Mouse (Mus musculus): ENCODE data around the gene Dram2. TPM values are rescaled to one million over a fixed set of nuclear protein-coding genes. Genes with fewer than 3 reads are reported as not detected.

Gene Dram2
- 57.6 and 59.4 TPM in 2 replicates for polyA plus RNA-seq (2016; fragmentation: Nextera tagmentation; extraction: Ambion mirVana)

DNA sequence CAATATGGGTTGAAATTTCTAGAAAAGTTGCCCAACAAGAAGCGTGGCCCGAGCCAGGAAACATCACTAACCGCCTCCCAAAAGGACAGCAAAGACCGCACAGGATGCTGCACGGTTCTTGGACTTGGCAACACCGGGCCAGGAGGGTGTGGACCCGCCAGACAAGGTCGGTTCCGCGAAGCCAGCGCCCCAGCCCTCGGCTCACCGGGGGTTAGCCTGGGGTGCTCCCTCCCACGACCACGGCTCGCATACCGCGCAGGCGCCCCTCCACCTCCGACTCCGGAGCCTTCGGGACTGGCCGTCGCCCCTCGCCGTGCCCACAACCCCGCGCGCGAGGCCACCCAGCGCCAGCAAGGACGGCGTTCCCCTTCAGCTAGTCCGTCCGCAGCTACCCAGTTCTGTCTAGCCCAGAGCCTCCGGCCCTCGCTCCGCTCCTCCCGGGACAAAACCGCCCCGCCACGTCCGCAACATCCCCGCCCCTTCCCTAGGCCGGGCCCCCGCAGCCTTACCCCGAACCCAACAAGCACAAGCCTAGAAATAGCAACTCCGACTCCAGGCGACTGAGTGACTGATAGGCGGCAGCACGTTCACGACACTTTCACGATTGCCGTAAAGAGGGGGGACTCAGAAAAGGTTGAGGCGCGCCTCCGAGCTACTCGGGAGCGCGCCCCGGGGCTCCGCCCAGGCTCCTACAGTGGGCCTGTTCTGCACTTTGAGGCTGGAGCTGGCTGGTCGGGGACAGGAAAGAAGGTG, at the start of gene Dram2, which contains the start of gene Cept1:
Gene Dram2, plus strand, starts transcription at position 628 of the 753 bp plus-strand sequence.
Gene Cept1, minus strand, starts transcription at position 632 of the 753 bp plus-strand sequence.
- peak within 1 kb of the TSS; percentile 94 for H3K9ac ChIP-seq
- under 1% methylated on average over 63 of the region's 63 CpGs for whole genome bisulfite sequencing
- peak; percentile 96 for ATAC-seq (ENCODE audit: insufficient number of reproducible peaks, low FRiP score)

DNA sequence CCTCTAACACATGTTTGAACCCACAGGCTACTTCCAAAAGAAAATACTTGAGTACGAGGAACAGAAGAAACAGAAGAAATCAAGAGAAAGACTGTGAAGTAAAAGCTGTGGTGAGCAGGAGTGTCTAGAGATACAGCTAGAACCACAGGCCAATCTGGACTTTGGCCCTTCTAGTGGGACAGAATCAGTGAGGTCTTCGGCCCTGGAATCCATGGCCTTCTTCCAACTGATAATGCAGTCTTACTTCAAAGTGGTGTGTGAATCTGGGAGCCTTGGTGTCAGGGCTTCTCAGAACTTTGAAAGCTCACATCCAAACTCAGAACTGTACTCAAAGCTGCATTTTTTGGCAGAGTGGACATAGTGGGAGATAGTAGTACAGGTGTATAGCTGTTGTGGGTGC, 47.1 kb upstream of the Dram2 start:
- Histone ChIP-seq H3K9ac (no peak overlapping the region), H3K27ac (ENCODE audit: poor library complexity, severe bottlenecking) (no peak overlapping the region), H3K36me3 (peaks cover 19% of the 10 kb centered on the region; the same call in 1 of the 2 replicates), H3K4me3 (no peak overlapping the region), H3K9me3 (replicated peaks) (no peaks in the 10 kb centered on the region), H3K4me2 (no peak overlapping the region), H3K4me1 (replicated peaks) (peaks cover 14% of the 10 kb centered on the region), H3K27me3 (replicated peaks) (no peaks in the 10 kb centered on the region)
- no peak for ATAC-seq (ENCODE audit: insufficient number of reproducible peaks, low FRiP score)
- WGBS, result 76% methylated on average over 2 of the region's 2 CpGs

More for the DNA sequence above, at the start of gene Dram2, which contains the start of gene Cept1:
- Histone ChIP-seq H3K27me3 (replicated peaks) (no peaks in the 10 kb centered on the region), H3K4me1 (replicated peaks) (peaks cover 6% of the 10 kb centered on the region), H3K4me3 (peak within 1 kb of the TSS; percentile 93), H3K4me2 (peak within 1 kb of the TSS; percentile 74), H3K36me3 (peaks cover 8% of the 10 kb centered on the region; the same call in 1 of the 2 replicates), H3K27ac (ENCODE audit: poor library complexity, severe bottlenecking) (peak within 1 kb of the TSS; percentile 95), H3K9me3 (replicated peaks) (no peaks in the 10 kb centered on the region)

DNA sequence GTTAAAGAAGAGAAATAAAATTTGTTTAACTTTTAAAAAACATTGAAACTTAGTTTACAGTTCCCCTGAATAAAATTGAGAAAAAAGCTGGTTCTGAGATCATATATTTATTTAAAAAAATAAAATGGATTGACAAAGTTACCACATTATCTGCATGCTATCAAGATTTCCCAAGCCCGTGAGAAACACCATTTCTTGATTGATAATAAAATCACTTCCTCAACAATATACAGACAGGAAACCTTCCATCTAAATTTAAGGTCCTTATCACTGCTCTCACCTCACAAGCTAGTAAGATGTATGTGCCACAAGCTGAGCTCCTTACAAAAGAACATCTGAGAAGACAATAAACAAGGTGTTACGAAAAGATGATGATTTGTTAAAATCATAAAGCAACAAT, 44.7 kb upstream of the Dram2 start:
- ATAC-seq (ENCODE audit: insufficient number of reproducible peaks, low FRiP score), result no peak
- Histone ChIP-seq H3K4me1 (replicated peaks) (no peaks in the 10 kb centered on the region), H3K27me3 (replicated peaks) (no peaks in the 10 kb centered on the region), H3K36me3 (peaks cover 19% of the 10 kb centered on the region; the same call in 1 of the 2 replicates), H3K9ac (no peak overlapping the region), H3K4me2 (no peak overlapping the region), H3K27ac (ENCODE audit: poor library complexity, severe bottlenecking) (no peak overlapping the region), H3K4me3 (no peak overlapping the region), H3K9me3 (replicated peaks) (no peaks in the 10 kb centered on the region)
- WGBS, result 69% methylated on average over 2 of the region's 2 CpGs

DNA sequence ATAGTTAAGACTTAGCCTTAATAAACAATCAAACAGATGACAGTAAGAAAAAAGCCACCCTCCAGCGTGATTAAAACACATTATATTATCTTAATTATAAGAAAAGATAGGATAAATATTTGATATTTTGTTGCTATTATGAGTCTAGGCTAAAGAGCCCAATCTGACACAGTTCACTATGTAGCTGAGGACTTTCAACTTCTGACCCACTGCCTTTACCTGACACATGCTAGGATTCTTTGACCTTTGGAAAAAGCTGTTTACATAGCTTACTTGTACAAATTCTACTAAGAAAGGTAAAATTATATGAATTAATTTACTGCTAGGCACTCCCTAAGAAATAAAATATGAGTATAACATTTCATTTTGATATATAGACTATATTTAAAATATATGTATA, 36.9 kb upstream of the Dram2 start:
- H3K27me3 ChIP-seq (replicated peaks), result no peaks in the 10 kb centered on the region
- no peak overlapping the region for H3K4me3 ChIP-seq
- H3K9me3 ChIP-seq (replicated peaks), result no peaks in the 10 kb centered on the region
- ATAC-seq (ENCODE audit: insufficient number of reproducible peaks, low FRiP score), result no peak
- no peaks in the 10 kb centered on the region for H3K36me3 ChIP-seq
- no peak overlapping the region for H3K27ac ChIP-seq (ENCODE audit: poor library complexity, severe bottlenecking)
- no peak overlapping the region for H3K9ac ChIP-seq
- WGBS, result 78% methylated on average over 1 of the region's 1 CpGs
- no peaks in the 10 kb centered on the region for H3K4me1 ChIP-seq (replicated peaks)
- H3K4me2 ChIP-seq, result no peak overlapping the region

DNA sequence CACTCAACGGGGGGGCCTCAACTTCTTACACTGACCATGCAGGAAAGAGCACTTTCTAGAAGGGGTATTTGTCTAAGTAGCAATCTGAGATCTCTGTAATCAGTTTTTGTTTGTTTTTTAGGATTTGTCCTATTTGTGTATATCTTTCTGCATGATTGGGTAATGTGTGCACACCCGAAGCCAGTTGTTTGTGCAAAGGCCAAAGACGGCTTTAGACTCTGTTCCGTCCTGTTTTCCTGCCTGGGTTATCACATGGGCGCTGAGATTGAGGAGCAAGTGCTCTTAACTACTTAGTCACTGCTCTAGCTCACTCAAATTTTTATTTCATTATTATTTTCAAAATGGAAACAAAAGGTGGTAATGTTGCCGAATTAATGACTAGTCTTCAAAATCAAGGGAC, 32.6 kb upstream of the Dram2 start:
- H3K4me3 ChIP-seq, result no peak overlapping the region
- 78% methylated on average over 6 of the region's 6 CpGs for WGBS
- no peak for ATAC-seq (ENCODE audit: insufficient number of reproducible peaks, low FRiP score)
- 0 out of 2 replicates have a peak, but pooled peaks cover 2% of the 10 kb centered on the region for H3K36me3 ChIP-seq
- H3K27ac ChIP-seq (ENCODE audit: poor library complexity, severe bottlenecking), result no peak overlapping the region
- H3K27me3 ChIP-seq (replicated peaks), result no peaks in the 10 kb centered on the region
- no peak overlapping the region for H3K4me2 ChIP-seq
- H3K9me3 ChIP-seq (replicated peaks), result no peaks in the 10 kb centered on the region
- no peaks in the 10 kb centered on the region for H3K4me1 ChIP-seq (replicated peaks)
- H3K9ac ChIP-seq, result no peak overlapping the region

DNA sequence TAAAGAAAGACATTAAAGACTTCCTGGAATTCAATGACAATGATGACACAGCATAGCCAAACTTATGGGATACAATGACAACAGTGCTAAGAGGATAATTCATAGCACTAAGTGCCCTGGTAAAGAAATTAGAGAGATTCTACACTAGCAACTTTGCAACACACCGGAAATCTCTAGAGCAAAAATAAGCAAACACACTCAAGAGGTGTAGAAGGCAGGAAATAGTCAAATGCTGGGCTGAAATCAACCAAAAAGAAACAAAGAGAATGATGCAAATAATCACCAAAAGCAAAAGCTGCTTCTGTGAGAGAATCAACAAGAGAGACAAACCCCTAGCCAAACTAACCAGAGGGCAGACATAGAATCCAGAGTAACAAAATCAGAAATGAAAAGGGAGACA, 24.9 kb upstream of the Dram2 start:
- Histone ChIP-seq H3K4me3 (no peak overlapping the region), H3K9ac (no peak overlapping the region), H3K36me3 (peaks cover 5% of the 10 kb centered on the region), H3K9me3 (replicated peaks) (no peaks in the 10 kb centered on the region), H3K27ac (ENCODE audit: poor library complexity, severe bottlenecking) (no peak overlapping the region), H3K4me2 (no peak overlapping the region), H3K27me3 (replicated peaks) (no peaks in the 10 kb centered on the region), H3K4me1 (replicated peaks) (no peaks in the 10 kb centered on the region)
- ATAC-seq (ENCODE audit: insufficient number of reproducible peaks, low FRiP score), result no peak
- WGBS, result 90% methylated on average over 1 of the region's 1 CpGs

DNA sequence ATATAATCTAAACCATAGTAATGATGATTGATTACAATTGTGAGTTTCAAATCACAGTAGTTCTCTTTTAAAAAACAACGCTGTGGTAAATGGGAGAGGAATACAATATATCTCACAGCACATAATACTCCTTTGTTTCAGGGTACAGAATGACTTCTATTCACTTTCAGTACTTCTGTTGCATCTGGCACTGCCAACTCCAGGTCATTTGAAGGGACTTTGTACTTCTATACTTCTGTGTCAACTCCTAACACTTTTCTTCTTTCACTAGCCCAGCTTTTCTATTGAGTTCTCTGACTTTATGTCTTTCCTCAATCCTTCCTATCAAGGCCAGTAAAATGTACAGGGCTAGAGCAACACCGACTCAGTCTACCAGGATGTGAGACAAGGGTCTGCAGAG, 21.2 kb upstream of the Dram2 start:
- H3K4me2 ChIP-seq, result no peak overlapping the region
- 92% methylated on average over 2 of the region's 2 CpGs for WGBS
- H3K4me3 ChIP-seq, result no peak overlapping the region
- no peak overlapping the region for H3K27ac ChIP-seq (ENCODE audit: poor library complexity, severe bottlenecking)
- no peaks in the 10 kb centered on the region for H3K27me3 ChIP-seq (replicated peaks)
- ATAC-seq (ENCODE audit: insufficient number of reproducible peaks, low FRiP score), result no peak
- H3K36me3 ChIP-seq, result peaks cover 3% of the 10 kb centered on the region
- H3K9me3 ChIP-seq (replicated peaks), result no peaks in the 10 kb centered on the region
- H3K4me1 ChIP-seq (replicated peaks), result no peaks in the 10 kb centered on the region
- no peak overlapping the region for H3K9ac ChIP-seq

DNA sequence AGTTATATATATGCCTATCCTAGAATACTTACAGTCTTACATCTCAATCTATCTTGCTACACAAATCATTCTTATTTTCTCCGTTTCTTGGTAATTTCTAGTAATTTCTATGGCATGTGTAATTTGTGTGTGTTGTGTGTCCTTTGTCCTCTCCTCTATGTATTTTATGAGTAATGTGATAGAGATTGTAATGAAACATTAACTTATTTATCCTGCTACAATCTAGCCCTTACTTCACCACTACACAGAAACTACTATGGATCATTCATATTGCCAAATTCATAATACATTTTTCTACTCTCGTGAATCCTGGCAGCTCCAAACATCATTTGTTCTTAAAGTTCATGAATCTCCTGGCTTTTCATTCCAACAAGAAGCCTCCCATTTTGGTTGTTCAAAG, 19.6 kb upstream of the Dram2 start:
- Histone ChIP-seq H3K4me2 (no peak overlapping the region), H3K36me3 (peaks cover 3% of the 10 kb centered on the region), H3K4me1 (replicated peaks) (no peaks in the 10 kb centered on the region), H3K9ac (no peak overlapping the region), H3K27me3 (replicated peaks) (no peaks in the 10 kb centered on the region), H3K27ac (ENCODE audit: poor library complexity, severe bottlenecking) (no peak overlapping the region), H3K9me3 (replicated peaks) (no peaks in the 10 kb centered on the region), H3K4me3 (no peak overlapping the region)
- WGBS, result 89% methylated on average over 2 of the region's 2 CpGs
- no peak for ATAC-seq (ENCODE audit: insufficient number of reproducible peaks, low FRiP score)

DNA sequence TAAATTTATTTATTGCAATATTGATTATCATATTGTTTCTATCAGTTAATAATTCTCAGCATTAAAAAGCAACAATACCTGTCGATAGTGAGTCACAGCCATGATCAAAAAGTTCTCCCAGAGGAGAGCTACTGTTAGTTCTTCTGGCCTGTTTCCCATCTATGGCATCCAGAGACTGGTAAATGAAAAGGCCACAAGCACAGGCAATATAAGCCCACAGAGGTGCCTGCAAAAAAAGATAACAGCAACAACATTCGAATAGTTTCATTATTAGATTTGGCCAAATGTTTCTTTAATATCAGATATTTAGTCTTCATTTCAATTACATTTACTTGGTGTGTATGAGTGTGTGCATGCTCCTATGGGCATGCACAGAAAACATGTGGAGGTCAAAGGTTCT, 14.3 kb upstream of the Dram2 start:
- no peaks in the 10 kb centered on the region for H3K4me1 ChIP-seq (replicated peaks)
- no peaks in the 10 kb centered on the region for H3K27me3 ChIP-seq (replicated peaks)
- 92% methylated on average over 2 of the region's 2 CpGs for WGBS
- H3K4me3 ChIP-seq, result no peak overlapping the region
- no peaks in the 10 kb centered on the region for H3K9me3 ChIP-seq (replicated peaks)
- no peak overlapping the region for H3K9ac ChIP-seq
- no peak for ATAC-seq (ENCODE audit: insufficient number of reproducible peaks, low FRiP score)
- H3K36me3 ChIP-seq, result peaks cover 8% of the 10 kb centered on the region
- no peak overlapping the region for H3K27ac ChIP-seq (ENCODE audit: poor library complexity, severe bottlenecking)
- no peak overlapping the region for H3K4me2 ChIP-seq

DNA sequence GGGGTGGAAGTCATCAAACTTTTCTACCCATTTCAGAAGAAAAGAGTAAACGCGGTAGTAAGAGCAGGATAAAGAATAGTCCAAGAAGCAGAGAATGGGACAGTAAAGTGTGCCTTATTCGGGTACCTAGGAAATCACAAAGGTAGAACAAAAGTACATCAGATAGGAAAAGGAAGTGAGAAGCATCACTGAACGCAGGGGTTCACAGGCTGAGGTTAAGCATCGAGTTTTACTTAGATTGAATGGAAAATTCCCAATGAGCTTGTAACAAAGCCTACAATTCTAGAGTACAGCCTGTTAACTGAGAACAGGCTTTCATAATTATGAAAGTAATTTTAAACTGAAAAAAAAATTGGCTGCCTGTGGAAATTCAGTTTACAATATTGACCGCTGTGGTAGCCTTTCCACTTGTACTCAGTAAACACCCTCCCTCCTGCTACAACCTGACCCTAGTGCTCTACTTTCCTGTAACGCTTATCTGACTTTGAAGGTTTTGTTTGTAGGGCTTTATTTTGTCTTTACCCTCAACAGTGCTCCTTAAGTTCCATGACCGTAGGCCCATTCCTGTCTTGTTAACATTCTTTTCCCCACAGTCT, 2.8 kb upstream of the Dram2 start:
- no peaks in the 10 kb centered on the region for H3K27me3 ChIP-seq (replicated peaks)
- H3K4me3 ChIP-seq, result no peak overlapping the region
- 84% methylated on average over 8 of the region's 8 CpGs for WGBS
- H3K9ac ChIP-seq, result no peak overlapping the region
- no peaks in the 10 kb centered on the region for H3K9me3 ChIP-seq (replicated peaks)
- no peaks in the 10 kb centered on the region for H3K36me3 ChIP-seq
- H3K27ac ChIP-seq (ENCODE audit: poor library complexity, severe bottlenecking), result no peak overlapping the region
- peaks cover 6% of the 10 kb centered on the region for H3K4me1 ChIP-seq (replicated peaks)
- H3K4me2 ChIP-seq, result no peak overlapping the region
- no peak for ATAC-seq (ENCODE audit: insufficient number of reproducible peaks, low FRiP score)

DNA sequence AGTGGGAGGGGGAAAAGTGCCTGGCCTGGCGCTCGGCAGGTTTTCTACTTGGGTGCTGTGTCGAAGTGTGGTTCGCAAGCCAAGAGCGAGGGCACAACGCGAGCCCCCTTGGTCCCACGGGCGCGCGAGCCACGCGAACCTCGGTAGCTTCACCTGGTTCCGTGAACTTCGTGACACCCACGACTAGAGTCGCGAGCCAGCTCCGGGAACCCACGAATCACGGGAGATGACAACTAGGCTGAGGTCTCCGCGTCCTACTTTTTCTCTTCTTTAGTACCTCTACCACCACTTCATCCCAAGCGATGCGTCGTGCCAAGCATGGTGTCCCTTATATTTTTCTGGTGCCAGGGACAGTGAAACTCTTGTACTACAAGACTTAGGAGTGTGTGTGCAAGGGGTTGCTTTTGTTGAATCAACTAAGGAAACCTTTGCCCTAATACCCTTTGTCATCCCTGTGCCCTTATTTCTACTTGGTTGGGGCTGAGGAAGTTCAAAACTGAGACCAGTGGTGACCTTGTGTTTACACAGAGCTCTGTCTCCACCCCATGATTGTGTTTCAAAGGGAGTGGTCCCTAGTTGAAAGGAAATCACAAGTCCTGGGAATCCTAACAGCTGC, 434 bp downstream of the Dram2 start:
- Histone ChIP-seq H3K9ac (peak overlapping the region; percentile 94), H3K4me2 (peak overlapping the region; percentile 74), H3K27me3 (replicated peaks) (no peaks in the 10 kb centered on the region), H3K9me3 (replicated peaks) (no peaks in the 10 kb centered on the region), H3K27ac (ENCODE audit: poor library complexity, severe bottlenecking) (peak overlapping the region; percentile 95), H3K4me3 (peak overlapping the region; percentile 93), H3K4me1 (replicated peaks) (peaks cover 6% of the 10 kb centered on the region), H3K36me3 (peaks cover 10% of the 10 kb centered on the region; the same call in 1 of the 2 replicates)
- peak; percentile 52 for ATAC-seq (ENCODE audit: insufficient number of reproducible peaks, low FRiP score)
- WGBS, result 0% methylated on average over 27 of the region's 27 CpGs

All from heart, embryonic 12.5 days (tissue).